Mouse (Mus musculus): ENCODE data around the gene Clstn3.
"Not testable (repeated sequence)": the region's sequence is repeated elsewhere in the genome, so short reads cannot be mapped to it uniquely, and the experiment has no call there.

The Clstn3 gene

DNA sequence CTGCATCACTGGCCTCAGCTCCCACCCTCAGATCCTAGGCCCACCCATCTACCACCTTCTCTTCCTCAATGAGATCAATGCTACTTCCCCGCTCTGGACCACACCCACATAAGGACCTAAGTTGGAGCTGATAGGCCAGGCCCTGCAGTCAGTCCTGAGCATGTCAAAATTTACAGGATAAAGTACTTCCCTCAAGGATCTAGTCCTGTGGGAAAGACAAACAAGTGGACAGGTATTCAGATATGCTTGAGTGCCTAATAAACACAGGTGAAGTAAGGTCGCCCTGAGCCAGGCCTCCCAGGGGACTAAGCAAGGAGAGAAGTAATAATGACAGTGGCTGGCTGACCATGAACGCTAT is 15.0 kb upstream of the Clstn3 start:
- CTCF ChIA-PET, result no interaction called here

DNA sequence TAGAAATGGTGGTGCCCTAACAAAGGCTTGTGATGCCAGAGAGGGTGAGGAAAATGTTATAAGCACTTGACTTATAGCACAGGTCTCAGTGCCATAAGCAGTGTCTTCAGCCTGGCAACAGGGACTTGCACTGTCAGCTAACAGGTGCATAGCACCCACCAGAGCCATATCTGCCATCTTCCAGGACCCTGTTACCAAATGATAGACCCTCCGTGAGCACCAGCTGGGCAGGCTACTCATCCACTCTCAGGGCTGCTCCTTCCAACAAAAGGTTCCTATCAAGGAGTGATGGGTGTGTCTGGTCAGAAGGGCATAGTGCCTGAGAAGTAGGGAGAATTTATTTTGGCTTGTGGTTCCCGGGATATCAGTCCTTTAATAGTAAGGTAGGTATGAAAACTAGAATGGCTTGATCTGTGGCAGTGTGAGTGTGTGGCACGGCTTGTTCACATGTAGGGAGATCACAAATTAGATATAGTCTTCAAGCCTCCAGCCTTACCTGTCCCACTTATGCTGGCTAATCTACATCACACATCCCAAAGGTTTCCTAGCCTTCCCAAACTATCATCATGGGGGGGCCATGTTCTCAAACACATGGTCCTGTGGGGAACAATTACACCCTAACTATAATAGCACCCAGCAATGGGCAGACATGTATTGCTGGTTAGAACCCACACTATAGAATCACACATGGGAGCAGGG is 14.4 kb upstream of the Clstn3 start:
- CTCF ChIA-PET, result no interaction called here

DNA sequence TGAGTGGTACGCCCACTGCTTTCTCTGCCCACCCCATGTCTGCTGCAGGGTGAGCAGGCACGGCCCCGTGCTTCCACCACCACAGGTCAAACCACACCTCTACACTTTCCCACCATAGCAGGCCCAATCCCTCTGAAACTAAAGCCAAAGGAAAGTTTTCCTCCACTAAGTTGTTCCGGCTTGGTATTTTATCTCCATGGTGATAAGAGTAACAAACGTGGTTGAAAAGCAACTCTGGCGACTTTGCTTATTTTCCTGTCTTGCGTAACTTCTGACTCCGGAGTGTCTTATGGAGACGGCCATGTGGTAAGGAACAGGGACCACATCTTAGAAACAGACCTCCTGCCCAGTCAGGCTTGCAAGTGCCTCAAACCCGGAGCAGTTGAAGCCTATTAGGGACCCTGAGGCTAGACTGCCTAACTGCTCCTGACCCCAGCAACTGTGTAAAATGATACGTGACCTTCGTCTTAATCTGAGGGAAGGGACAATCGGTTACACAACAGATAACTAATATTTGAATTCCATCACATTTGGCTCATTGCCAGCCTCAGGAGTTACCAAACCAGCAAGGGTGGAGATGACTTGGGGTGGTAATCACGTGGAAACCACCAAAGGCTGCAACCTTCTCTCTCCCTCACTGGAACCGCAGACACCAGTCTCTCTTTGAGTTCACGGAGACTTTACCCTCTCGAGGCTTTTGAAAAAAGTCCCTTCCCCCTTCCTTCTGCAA is 13.5 kb upstream of the Clstn3 start:
- CTCF ChIA-PET, result no interaction called here

GRCm38 (mm10) chr6:124477221-124477655 is 12.6 kb upstream of the Clstn3 start:
- CTCF ChIA-PET, result interaction anchor here (0.7 kb wide), 1 partner anchor 11 kb away, joined by 4 read pairs; no protein-coding TSS in a partner anchor

- CTCF ChIA-PET, result interaction anchor here (0.7 kb wide), 1 partner anchor 10 kb away, joined by 4 read pairs; no protein-coding TSS in a partner anchor
These were observed 12.2 kb upstream of the Clstn3 start for GRCm38 (mm10) chr6:124476796-124477195.

- CTCF ChIA-PET, result no interaction called here
These were observed 11.6 kb upstream of the Clstn3 start for GRCm38 (mm10) chr6:124476216-124476615.

DNA sequence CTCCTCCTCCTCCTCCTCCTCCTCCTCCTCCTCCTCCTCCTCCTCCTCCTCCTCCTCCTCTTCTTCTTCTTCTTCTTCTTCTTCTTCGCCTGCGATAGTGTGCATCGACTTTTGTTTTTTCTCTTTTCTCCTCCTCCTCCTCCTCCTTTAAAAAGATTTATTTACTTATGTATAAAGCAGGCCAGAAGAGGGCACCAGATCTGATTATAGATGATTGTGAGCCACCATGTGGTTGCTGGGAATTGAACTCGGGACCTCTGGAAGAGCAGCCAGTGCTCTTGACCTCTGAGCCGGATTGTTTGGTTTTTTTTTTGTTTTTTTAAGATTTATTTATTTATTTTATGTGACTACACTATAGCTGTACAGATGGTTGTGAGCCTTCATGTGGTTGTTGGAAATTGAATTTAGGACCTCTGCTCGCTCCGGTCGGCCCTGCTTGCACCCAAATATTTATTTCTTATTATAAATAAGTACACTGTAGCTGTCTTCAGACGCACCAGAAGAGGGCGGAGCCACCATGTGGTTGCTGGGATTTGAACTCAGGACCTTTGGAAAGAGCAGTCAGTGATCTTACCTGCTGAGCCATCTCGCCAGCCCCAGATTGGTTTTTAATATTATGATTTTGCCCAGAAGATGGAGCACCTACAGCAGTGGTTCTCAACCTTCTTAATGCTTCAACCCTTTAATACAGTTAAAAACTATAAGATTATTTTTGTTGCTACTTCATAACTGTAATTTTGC is 10.9 kb upstream of the Clstn3 start:
- CTCF ChIA-PET, result not testable (repeated sequence)

GRCm38 (mm10) chr6:124474621-124475020 is 10.0 kb upstream of the Clstn3 start:
- CTCF ChIA-PET, result no interaction called here

DNA sequence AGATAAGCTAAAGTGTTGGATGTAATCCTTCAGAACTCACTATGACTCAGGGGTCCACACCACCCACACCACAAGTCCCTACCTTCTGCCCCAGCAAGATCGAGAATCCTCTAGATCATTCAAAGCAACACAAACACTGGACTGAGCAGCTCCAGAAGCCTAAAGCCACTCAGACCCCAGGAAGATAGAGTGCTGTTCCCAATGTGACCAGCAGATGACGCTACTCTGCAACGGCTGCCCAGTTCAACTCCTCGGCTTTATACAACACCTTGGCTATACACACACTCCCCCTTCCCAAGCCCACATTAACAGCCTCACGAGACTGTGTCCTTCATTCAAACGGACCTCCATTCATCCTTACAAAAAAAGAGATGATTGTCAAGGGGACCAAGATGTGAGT is 8.2 kb upstream of the Clstn3 start:
- CTCF ChIA-PET, result interaction anchor here (0.5 kb wide), 1 partner anchor 19 kb away, joined by 3 read pairs; no protein-coding TSS in a partner anchor

DNA sequence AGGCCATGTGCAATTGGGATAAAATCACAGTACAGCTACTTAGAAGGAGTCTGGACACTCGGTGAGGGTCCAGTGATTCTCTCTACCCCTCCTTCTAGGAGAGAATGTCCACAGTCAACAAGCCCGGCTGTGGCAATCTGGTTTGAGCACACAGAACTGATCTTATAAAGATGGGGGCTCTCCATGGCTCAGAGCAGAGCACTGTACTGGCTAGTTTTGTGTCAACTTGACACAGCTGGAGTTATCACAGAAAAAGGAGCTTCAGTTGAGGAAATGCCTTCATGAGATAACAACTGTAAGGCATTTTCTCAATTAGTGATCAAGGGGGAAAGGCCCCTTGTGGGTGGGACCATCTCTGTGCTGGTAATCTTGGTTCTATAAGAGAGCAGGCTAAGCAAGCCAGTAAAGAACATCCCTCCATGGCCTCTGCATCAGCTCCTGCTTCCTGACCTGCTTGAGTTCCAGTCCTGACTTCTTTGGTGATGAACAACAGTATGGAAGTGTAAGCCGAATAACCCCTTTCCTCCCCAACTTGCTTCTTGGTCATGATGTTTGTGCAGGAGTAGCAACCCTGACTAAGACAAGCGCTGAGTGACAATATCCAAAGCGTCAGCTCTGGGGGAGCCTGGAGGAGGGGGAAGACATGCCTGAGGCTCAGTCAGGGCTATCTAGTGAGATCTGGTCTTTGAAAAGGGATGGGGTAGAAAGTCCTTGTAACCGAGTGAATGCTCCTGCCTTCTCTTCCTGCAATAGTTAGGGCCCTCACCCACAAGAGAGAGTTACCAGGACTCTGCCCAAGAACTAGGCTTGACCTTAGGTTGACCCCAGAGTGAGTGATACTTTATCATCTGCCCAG is 7.4 kb upstream of the Clstn3 start:
- CTCF ChIA-PET, result not testable (repeated sequence)

- CTCF ChIA-PET, result no interaction called here
These were observed 6.5 kb upstream of the Clstn3 start for GRCm38 (mm10) chr6:124471121-124471520.

DNA sequence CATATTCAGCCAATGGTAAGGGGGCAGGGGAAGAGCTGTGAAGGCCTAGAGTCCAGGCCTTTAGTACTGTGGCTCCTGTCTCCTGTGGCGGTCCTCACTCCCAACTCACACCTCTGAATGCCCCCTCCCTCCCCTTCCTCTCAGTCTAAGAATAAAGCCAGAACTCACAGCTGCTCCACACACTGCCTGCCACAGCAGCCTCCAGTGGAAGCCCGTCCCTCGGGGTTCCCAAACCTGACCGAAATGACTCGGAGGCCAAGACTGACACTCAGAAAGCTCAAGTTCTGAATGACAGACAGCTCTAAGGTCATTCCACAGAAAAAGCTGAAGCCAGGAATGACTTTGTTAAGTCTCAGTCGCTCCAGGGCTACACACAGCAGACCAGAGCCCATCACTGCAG is 1.1 kb upstream of the Clstn3 start:
- CTCF ChIA-PET, result interaction anchor here (0.6 kb wide), 1 partner anchor 16 kb away, joined by 3 read pairs; no protein-coding TSS in a partner anchor

- CTCF ChIA-PET, result interaction anchor here (0.6 kb wide), 1 partner anchor 16 kb away, joined by 3 read pairs; no protein-coding TSS in a partner anchor
These were observed 705 bp upstream of the Clstn3 start for GRCm38 (mm10) chr6:124465299-124465698.

DNA sequence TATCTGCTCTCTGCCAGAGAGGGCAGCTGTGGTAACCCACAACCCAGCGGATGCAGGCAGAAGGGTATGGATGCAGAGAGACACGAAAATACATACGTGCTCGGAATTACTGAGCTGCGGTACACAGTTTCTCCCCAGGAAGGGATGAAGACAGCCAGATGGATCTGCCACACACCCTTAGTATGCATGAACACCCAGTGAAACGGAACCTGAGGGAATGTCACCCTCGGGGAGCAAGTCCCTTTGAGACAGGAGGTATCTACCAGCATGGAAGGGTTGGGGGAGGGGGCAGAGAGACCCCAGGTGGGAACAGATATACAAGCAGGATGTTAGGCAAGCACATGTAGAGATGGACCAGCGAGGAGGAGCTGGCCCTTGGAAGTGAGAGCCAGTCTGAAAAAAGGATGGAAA is 708 bp downstream of the Clstn3 start:
- CTCF ChIA-PET, result interaction anchor here (0.6 kb wide), 1 partner anchor 1837 kb away, joined by 5 read pairs; no protein-coding TSS in a partner anchor

GRCm38 (mm10) chr6:124459388-124459787 is 5.2 kb downstream of the Clstn3 start:
- CTCF ChIA-PET, result no interaction called here

GRCm38 (mm10) chr6:124458505-124458904 is 6.1 kb downstream of the Clstn3 start:
- CTCF ChIA-PET, result no interaction called here

GRCm38 (mm10) chr6:124457827-124458226 is 6.8 kb downstream of the Clstn3 start:
- CTCF ChIA-PET, result no interaction called here

- CTCF ChIA-PET, result no interaction called here
These were observed 8.4 kb downstream of the Clstn3 start for GRCm38 (mm10) chr6:124456243-124456642.

DNA sequence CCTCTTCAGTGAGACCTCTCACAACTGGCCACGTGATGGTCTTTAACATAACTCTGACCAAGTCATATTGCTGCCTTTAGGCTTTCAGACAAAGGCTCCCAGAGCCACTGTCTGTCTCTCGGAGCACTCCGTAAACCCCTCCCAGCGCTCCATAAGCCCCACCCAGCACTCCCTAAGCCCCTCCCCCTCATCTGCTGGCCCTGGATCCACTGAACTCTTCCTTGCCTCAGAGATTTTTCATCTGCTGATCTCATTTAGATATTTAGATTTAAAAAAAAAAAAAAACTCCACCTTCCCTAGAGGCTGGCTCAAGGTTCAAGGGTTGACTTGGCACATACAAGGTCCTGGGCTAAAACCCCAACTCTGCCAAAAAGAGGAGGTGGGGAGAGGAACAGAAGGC is 10.8 kb downstream of the Clstn3 start:
- CTCF ChIA-PET, result interaction anchor here (0.7 kb wide), 2 partner anchors 101 to 252 kb away, joined by 4 to 6 read pairs; no protein-coding TSS in a partner anchor

DNA sequence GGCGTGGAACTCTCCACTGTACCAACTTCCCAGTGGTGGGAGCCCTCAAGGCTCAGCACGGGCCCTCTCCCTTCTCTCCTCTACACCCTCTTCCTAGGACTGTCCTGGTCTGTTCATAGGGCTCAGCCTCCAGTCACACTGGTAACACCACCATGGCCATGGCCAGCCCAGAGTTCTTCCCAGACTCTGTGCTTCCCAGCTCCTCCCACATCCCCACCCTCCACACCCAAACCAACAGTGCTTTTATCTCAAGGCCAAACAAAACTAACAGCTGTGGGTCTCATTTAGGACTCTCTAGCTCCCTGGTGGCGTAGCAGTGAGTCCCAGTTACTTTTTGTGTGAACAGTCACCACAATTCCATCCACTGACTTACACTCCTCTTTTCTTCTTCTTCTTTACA is 12.6 kb downstream of the Clstn3 start:
- CTCF ChIA-PET, result no interaction called here

DNA sequence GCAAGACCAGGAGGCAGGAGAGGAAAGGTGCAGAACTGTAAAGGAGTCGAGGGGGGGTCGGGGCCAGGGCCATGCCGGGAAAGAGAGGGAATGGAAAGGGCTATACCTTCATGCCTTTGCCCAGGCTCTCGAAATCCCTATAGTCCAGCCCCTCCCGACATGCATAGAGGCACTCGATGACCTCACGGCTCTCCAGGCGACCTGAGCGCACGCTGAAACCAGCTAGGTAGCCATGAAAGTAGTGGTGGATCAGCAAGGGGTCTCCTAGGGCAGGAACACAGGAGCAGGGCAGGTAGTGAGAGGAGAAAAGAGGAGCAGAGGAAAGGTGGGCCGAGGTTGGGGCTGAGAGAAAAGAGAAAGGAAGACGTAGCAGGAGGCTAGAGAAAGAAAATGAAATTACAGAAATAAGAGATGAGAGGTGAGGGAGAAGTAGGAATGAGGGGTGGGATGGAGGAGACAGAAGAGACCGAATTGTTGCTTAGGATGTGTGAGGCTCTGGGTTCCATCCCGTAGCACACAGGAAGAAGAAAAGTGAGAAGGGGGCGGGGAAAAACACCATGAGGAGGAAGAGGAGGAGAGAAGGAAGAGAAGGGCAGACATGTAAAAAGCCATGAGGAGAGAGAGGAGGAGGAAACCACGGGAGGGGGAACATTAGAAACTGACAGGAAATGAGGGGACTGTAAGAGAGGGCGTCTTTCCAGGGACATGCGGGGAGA is 14.8 kb downstream of the Clstn3 start:
- CTCF ChIA-PET, result no interaction called here

Data from spleen, embryonic (tissue).